Mouse (Mus musculus) thymus, postnatal 25 days (tissue): ENCODE results near the gene Ppp2r3a.
A peak's percentile ranks its signal among the peaks of the same experiment; 100 is the strongest.

ENCODE experiments used
- DNase-seq: peaks from one replicate; pipeline ENCODE4 v3.0.0; 2022

Ppp2r3a gene

GRCm38 (mm10) chr9:101152872-101153271 lies 98.7 kb downstream of the Ppp2r3a start:
- DNase-seq = no peak

GRCm38 (mm10) chr9:101143635-101144034 lies 108.0 kb downstream of the Ppp2r3a start:
- no peak for DNase-seq

- DNase-seq = no peak
These were observed 137.3 kb downstream of the Ppp2r3a start for GRCm38 (mm10) chr9:101114182-101114884.

GRCm38 (mm10) chr9:101113317-101113716 lies 138.3 kb downstream of the Ppp2r3a start:
- DNase-seq = no peak

GRCm38 (mm10) chr9:101110013-101110412 lies 141.6 kb downstream of the Ppp2r3a start:
- DNase-seq = no peak

- DNase-seq = no peak
These were observed 144.2 kb downstream of the Ppp2r3a start for GRCm38 (mm10) chr9:101107386-101107785.

GRCm38 (mm10) chr9:101105735-101106134 lies 145.9 kb downstream of the Ppp2r3a start:
- no peak for DNase-seq

- no peak for DNase-seq
These were observed 146.7 kb downstream of the Ppp2r3a start for GRCm38 (mm10) chr9:101104931-101105330.

- no peak for DNase-seq
These were observed 149.3 kb downstream of the Ppp2r3a start for GRCm38 (mm10) chr9:101102288-101102687.

GRCm38 (mm10) chr9:101101547-101101946 lies 150.0 kb downstream of the Ppp2r3a start:
- no peak for DNase-seq

GRCm38 (mm10) chr9:101100163-101100562 lies 151.4 kb downstream of the Ppp2r3a start:
- DNase-seq = no peak

- DNase-seq = no peak
These were observed 152.2 kb downstream of the Ppp2r3a start for GRCm38 (mm10) chr9:101099445-101099844.

GRCm38 (mm10) chr9:101097542-101097941 lies 154.1 kb downstream of the Ppp2r3a start:
- DNase-seq = no peak

- DNase-seq = no peak
These were observed 155.1 kb downstream of the Ppp2r3a start for GRCm38 (mm10) chr9:101096461-101096860.

- no peak for DNase-seq
These were observed 156.2 kb downstream of the Ppp2r3a start for GRCm38 (mm10) chr9:101095425-101095824.

GRCm38 (mm10) chr9:101083728-101084127 lies 167.9 kb downstream of the Ppp2r3a start:
- no peak for DNase-seq

- DNase-seq = no peak
These were observed 171.4 kb downstream of the Ppp2r3a start for GRCm38 (mm10) chr9:101080046-101080685.

- DNase-seq = peak; percentile 23
These were observed 173.0 kb downstream of the Ppp2r3a start for GRCm38 (mm10) chr9:101078579-101078978.

GRCm38 (mm10) chr9:101077486-101077885 lies 174.1 kb downstream of the Ppp2r3a start:
- no peak for DNase-seq

GRCm38 (mm10) chr9:101076095-101076875 lies 175.3 kb downstream of the Ppp2r3a start:
- peak; percentile 36 for DNase-seq

GRCm38 (mm10) chr9:101075694-101076093 lies 175.9 kb downstream of the Ppp2r3a start:
- no peak for DNase-seq

- peak; percentile 65 for DNase-seq
These were observed 176.5 kb downstream of the Ppp2r3a start for GRCm38 (mm10) chr9:101075091-101075581.

GRCm38 (mm10) chr9:101074332-101075021 lies 177.1 kb downstream of the Ppp2r3a start:
- DNase-seq = peak; percentile 92
